Mouse (Mus musculus): ENCODE data around the gene Cdyl. TPM values are rescaled to one million over a fixed set of nuclear protein-coding genes. Genes with fewer than 3 reads are reported as not detected.

Gene Cdyl
- total and polyA plus RNA-seq, 2 experiments from 2014 or later, result 4.2 to 7.8 TPM

- TF ChIP-seq CTCF (IDR thresholded peaks at IDR 0.05; ENCODE audit: low read depth), result no peak
- DNase-seq, result no peak
- 42% methylated on average over 5 of the region's 5 CpGs for WGBS
Measured at GRCm38 (mm10) chr13:35785330-35785939, 125.8 kb downstream of the Cdyl start.

DNA sequence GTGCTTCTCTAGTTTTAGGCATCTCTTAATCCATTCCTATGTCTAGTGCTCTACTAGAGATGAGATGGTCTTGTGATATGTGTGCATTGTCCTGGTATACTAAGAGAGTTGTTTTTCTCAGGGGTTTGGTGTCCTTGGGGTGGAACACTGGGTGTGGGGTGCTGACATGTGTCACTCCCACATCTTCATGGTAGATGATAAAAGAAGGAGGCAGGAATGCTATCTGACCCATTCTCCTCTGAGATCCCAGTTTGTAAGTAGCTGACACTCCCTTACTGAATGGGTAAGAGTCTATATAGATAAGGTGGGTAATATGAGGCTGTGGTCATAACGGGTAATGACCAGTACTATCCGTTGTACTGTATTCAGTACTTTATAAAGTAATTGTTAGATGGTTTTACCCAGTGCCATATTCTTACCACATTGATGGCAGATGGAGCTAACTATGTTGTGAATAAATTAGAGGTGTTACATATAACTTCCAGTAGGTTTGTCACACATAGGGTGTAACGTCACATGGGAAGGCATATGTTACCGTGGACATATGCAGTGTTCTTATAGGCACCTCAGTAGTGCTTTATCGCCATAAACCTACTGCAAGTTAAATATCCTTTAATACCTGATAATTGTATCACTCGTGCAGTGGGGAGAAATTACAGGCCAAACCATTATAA is 127.2 kb downstream of the Cdyl start:
- Histone ChIP-seq H3K4me3 (ENCODE audit: low read depth, low read length) (no peak overlapping the region), H3K4me2 (ENCODE audit: low read depth) (no peak overlapping the region), H3K36me3 (ENCODE audit: insufficient read depth) (no peaks in the 10 kb centered on the region), H3K4me1 (ENCODE audit: insufficient read depth) (no peaks in the 10 kb centered on the region), H3K27me3 (ENCODE audit: insufficient read depth, low read length) (no peaks in the 10 kb centered on the region), H3K9me3 (ENCODE audit: low read length) (no peaks in the 10 kb centered on the region), H3K27ac (ENCODE audit: low read depth, low read length) (no peak overlapping the region), H3K9ac (no peak overlapping the region)
- TF ChIP-seq CTCF (IDR thresholded peaks at IDR 0.05; ENCODE audit: low read depth), result no peak
- peak; percentile 51; the same call in 1 of the 2 replicates for ATAC-seq
- no peak for DNase-seq
- WGBS, result 80% methylated on average over 6 of the region's 6 CpGs

More at GRCm38 (mm10) chr13:35785330-35785939, 125.8 kb downstream of the Cdyl start:
- Histone ChIP-seq H3K4me2 (ENCODE audit: low read depth) (no peak overlapping the region), H3K4me1 (ENCODE audit: insufficient read depth) (no peaks in the 10 kb centered on the region), H3K27ac (ENCODE audit: low read depth, low read length) (no peak overlapping the region), H3K27me3 (ENCODE audit: insufficient read depth, low read length) (no peaks in the 10 kb centered on the region), H3K9me3 (ENCODE audit: low read length) (no peaks in the 10 kb centered on the region), H3K36me3 (ENCODE audit: insufficient read depth) (no peaks in the 10 kb centered on the region), H3K9ac (no peak overlapping the region), H3K4me3 (ENCODE audit: low read depth, low read length) (no peak overlapping the region)
- ATAC-seq, result no peak

DNA sequence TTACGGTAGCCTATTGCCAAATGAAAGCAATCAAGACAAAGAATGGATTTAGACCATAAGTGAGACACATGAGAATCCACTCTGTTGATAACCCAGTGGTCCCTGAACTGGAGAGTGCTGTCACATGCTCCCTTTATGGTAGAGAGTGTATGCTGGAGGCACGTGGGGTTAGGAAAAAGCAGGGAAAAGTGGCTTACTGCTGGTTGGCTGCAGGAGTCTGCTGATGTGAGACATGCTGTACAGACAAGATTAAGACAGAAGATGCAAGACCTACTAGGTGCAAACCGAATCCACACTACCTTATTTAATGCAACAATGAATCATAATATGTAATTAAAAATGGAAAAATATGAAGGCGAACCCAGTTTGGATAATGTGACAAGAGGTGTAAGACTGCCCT is 129.9 kb downstream of the Cdyl start:
- Histone ChIP-seq H3K4me3 (ENCODE audit: low read depth, low read length) (no peak overlapping the region), H3K27ac (ENCODE audit: low read depth, low read length) (no peak overlapping the region), H3K9ac (no peak overlapping the region), H3K27me3 (ENCODE audit: insufficient read depth, low read length) (no peaks in the 10 kb centered on the region), H3K36me3 (ENCODE audit: insufficient read depth) (no peaks in the 10 kb centered on the region), H3K4me1 (ENCODE audit: insufficient read depth) (no peaks in the 10 kb centered on the region), H3K9me3 (ENCODE audit: low read length) (no peaks in the 10 kb centered on the region), H3K4me2 (ENCODE audit: low read depth) (no peak overlapping the region)
- TF ChIP-seq CTCF (IDR thresholded peaks at IDR 0.05; ENCODE audit: low read depth), result no peak
- 83% methylated on average over 4 of the region's 4 CpGs for WGBS
- DNase-seq (no peak), ATAC-seq (no peak)

GRCm38 (mm10) chr13:35790431-35790830 is 130.8 kb downstream of the Cdyl start:
- Histone ChIP-seq H3K9me3 (ENCODE audit: low read length) (no peaks in the 10 kb centered on the region), H3K4me1 (ENCODE audit: insufficient read depth) (no peaks in the 10 kb centered on the region), H3K4me2 (ENCODE audit: low read depth) (no peak overlapping the region), H3K4me3 (ENCODE audit: low read depth, low read length) (no peak overlapping the region), H3K9ac (no peak overlapping the region), H3K27ac (ENCODE audit: low read depth, low read length) (no peak overlapping the region), H3K36me3 (ENCODE audit: insufficient read depth) (no peaks in the 10 kb centered on the region), H3K27me3 (ENCODE audit: insufficient read depth, low read length) (no peaks in the 10 kb centered on the region)
- DNase-seq (no peak), ATAC-seq (no peak)
- 70% methylated on average over 4 of the region's 4 CpGs for WGBS
- no peak for TF ChIP-seq CTCF (IDR thresholded peaks at IDR 0.05; ENCODE audit: low read depth)

DNA sequence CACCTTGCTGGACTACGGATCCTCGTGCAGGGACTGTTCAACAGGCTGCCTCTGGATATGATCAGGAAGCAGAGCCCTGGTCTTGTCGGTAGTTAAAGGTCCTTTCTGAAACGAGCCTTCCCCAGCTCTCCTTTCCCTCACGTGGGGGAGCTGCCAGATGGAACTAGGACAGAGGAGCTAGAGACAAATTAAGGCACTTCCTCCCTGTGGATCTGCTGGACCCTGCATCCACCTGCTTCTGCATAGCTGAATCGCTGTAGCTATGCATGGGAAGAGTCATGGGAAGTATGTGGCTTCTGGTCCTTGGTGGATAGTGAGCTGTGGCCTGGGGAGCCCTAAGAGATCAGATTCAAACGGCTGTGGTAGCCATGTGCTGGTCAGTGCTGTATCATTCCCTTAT is 134.7 kb downstream of the Cdyl start:
- WGBS, result 74% methylated on average over 7 of the region's 7 CpGs
- Histone ChIP-seq H3K9ac (no peak overlapping the region), H3K9me3 (ENCODE audit: low read length) (no peaks in the 10 kb centered on the region), H3K4me1 (ENCODE audit: insufficient read depth) (no peaks in the 10 kb centered on the region), H3K27me3 (ENCODE audit: insufficient read depth, low read length) (no peaks in the 10 kb centered on the region), H3K36me3 (ENCODE audit: insufficient read depth) (no peaks in the 10 kb centered on the region), H3K4me2 (ENCODE audit: low read depth) (no peak overlapping the region), H3K27ac (ENCODE audit: low read depth, low read length) (no peak overlapping the region), H3K4me3 (ENCODE audit: low read depth, low read length) (no peak overlapping the region)
- ATAC-seq (no peak), DNase-seq (no peak)
- no peak for TF ChIP-seq CTCF (IDR thresholded peaks at IDR 0.05; ENCODE audit: low read depth)

DNA sequence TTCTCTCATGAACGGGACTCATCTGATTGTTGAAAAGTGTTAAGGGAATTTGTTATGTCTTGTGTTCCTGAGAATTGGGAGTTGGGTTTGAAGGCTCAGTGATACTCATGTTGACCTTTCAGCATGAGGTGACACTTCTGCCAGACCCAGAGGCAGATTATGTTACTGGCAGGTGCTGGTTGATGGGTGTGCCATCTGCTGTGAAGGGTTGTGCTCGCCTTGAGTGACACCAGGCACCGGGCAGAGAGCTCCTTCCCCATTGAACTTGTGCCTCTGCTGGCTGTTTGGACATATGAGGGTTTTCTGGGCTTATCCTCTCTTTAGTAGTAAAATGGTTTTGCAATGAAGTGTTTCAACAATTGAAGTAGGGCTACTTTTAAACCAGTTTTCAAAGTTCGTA is 135.1 kb downstream of the Cdyl start:
- Histone ChIP-seq H3K4me2 (ENCODE audit: low read depth) (no peak overlapping the region), H3K4me1 (ENCODE audit: insufficient read depth) (no peaks in the 10 kb centered on the region), H3K4me3 (ENCODE audit: low read depth, low read length) (no peak overlapping the region), H3K9ac (no peak overlapping the region), H3K27me3 (ENCODE audit: insufficient read depth, low read length) (no peaks in the 10 kb centered on the region), H3K9me3 (ENCODE audit: low read length) (no peaks in the 10 kb centered on the region), H3K36me3 (ENCODE audit: insufficient read depth) (no peaks in the 10 kb centered on the region), H3K27ac (ENCODE audit: low read depth, low read length) (no peak overlapping the region)
- no peak for DNase-seq
- TF ChIP-seq CTCF (IDR thresholded peaks at IDR 0.05; ENCODE audit: low read depth), result no peak
- WGBS, result 88% methylated on average over 4 of the region's 4 CpGs
- no peak for ATAC-seq

- H3K4me3 ChIP-seq (ENCODE audit: low read depth, low read length), result no peak overlapping the region
- DNase-seq (no peak), ATAC-seq (no peak)
- no peak overlapping the region for H3K4me2 ChIP-seq (ENCODE audit: low read depth)
- no peak overlapping the region for H3K27ac ChIP-seq (ENCODE audit: low read depth, low read length)
- 48% methylated on average over 2 of the region's 2 CpGs for WGBS
- H3K4me1 ChIP-seq (ENCODE audit: insufficient read depth), result no peaks in the 10 kb centered on the region
- TF ChIP-seq CTCF (IDR thresholded peaks at IDR 0.05; ENCODE audit: low read depth), result no peak
- H3K9ac ChIP-seq, result no peak overlapping the region
- no peaks in the 10 kb centered on the region for H3K9me3 ChIP-seq (ENCODE audit: low read length)
- H3K27me3 ChIP-seq (ENCODE audit: insufficient read depth, low read length), result no peaks in the 10 kb centered on the region
- H3K36me3 ChIP-seq (ENCODE audit: insufficient read depth), result no peaks in the 10 kb centered on the region
Measured at GRCm38 (mm10) chr13:35795887-35796286, 136.3 kb downstream of the Cdyl start.
